Mouse (Mus musculus) ES-Bruce4 (cell line): ENCODE measurements around the gene Filip1l.

ENCODE experiments used
- CTCF ChIP-seq: IDR thresholded peaks from one replicate; pipeline ENCODE4 v1.8.1; 2011; ENCODE audit warnings: low read depth, low read length
- POLR2A ChIP-seq: IDR thresholded peaks from one replicate; pipeline ENCODE4 v1.8.1; 2011; ENCODE audit warnings: low read length; ENCODE audit not compliant: insufficient read depth

DNA sequence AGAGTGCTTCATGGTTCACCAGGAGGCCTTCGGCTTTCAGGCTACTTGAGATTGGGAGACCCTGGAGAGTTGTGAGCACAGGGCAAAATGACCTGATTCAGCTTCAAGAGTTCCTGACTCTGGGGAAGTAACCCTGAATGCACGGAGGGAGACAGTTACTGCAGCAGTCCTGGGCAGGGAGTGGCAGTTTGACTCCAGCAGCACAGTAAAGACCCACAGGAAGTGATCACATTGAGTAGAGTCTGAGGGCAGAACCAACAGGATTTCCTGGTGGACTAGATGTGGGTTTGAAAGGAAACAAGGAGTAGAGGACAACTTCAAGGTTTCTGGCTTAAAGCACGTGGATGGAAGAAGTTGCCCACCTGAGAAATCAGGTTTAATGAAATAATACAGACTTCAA, 81.7 kb downstream of the Filip1l start:
- TF ChIP-seq CTCF, result no peak
- TF ChIP-seq POLR2A, result no peak
